Mouse (Mus musculus) kidney, postnatal 0 days (tissue): ENCODE data around the gene Tekt2. TPM values are rescaled to one million over a fixed set of nuclear protein-coding genes. Genes with fewer than 3 reads are reported as not detected.

Source experiments
- ATAC-seq: fragments of 200-750 bp; cut with Nextera tagmentation; replicated peaks from 2 replicates; pipeline ENCODE4 v1.8.0; 2017; ENCODE audit warnings: low read depth, moderate number of reproducible peaks, moderate TSS enrichment, moderate library complexity; ENCODE audit not compliant: low FRiP score
- DNase-seq: peaks from one replicate; pipeline ENCODE4 v3.0.0-alpha.2; 2016; ENCODE audit warnings: low spot score
- H3K27ac ChIP-seq: fragments of 300-500 bp; sonication (generic); 2 replicates; pipeline ENCODE4 v1.5.1; 2014; ENCODE audit warnings: mild to moderate bottlenecking
- H3K27me3 ChIP-seq: fragments of 300-500 bp; sonication (generic); 2 replicates; pipeline ENCODE4 v1.6.1; 2014; ENCODE audit warnings: low read length, mixed read lengths; ENCODE audit not compliant: insufficient read depth
- H3K36me3 ChIP-seq: fragments of 300-500 bp; sonication (generic); 2 replicates; pipeline ENCODE4 v1.6.1; 2014; ENCODE audit warnings: low read length, mixed read lengths; ENCODE audit not compliant: insufficient read depth
- H3K4me1 ChIP-seq: fragments of 300-500 bp; sonication (generic); replicated peaks from 2 replicates; pipeline ENCODE4 v1.6.1; 2014; ENCODE audit warnings: antibody characterized with exemption, low read length, mixed read lengths; ENCODE audit not compliant: insufficient read depth
- H3K4me2 ChIP-seq: fragments of 300-500 bp; sonication (generic); 2 replicates; pipeline ENCODE4 v1.6.1; 2014; ENCODE audit warnings: mild to moderate bottlenecking, low read length, moderate library complexity, mixed read lengths
- H3K4me3 ChIP-seq: fragments of 300-500 bp; sonication (generic); replicated peaks from 2 replicates; pipeline ENCODE4 v1.5.1; 2014; ENCODE audit warnings: low read depth, low read length
- H3K9ac ChIP-seq: fragments of 300-500 bp; sonication (generic); 2 replicates; pipeline ENCODE4 v1.6.1; 2014; ENCODE audit warnings: low read depth, low read length
- H3K9me3 ChIP-seq: fragments of 300-500 bp; sonication (generic); replicated peaks from 2 replicates; pipeline ENCODE4 v1.6.1; 2016; ENCODE audit warnings: low read length, inconsistent platforms, mixed read lengths
- CTCF ChIP-seq: IDR thresholded peaks from 2 replicates; pipeline ENCODE4 v1.5.1; 2016; ENCODE audit warnings: antibody characterized with exemption, low read depth, mild to moderate bottlenecking, moderate library complexity
- WGBS: fragments of 180-500 bp; shearing (Covaris S2); extraction: QIAGEN DNeasy Blood & Tissue Kit; methylation state at CpG from one replicate; pipeline ENCODE4 v1.1.7; 2014; 5-methylcytosine and 5-hydroxymethylcytosine counted together
- polyA plus RNA-seq: library from polyadenylated mRNA; unstranded; fragments of >200 nt; fragmentation: Nextera tagmentation; extraction: Ambion mirVana; gene quantifications from 2 replicates; pipeline ENCODE4 v1.2.1, GENCODE M21; 2015

Gene Tekt2
- polyA plus RNA-seq, 1 experiment from 2014 or later, result 2.1 TPM

DNA sequence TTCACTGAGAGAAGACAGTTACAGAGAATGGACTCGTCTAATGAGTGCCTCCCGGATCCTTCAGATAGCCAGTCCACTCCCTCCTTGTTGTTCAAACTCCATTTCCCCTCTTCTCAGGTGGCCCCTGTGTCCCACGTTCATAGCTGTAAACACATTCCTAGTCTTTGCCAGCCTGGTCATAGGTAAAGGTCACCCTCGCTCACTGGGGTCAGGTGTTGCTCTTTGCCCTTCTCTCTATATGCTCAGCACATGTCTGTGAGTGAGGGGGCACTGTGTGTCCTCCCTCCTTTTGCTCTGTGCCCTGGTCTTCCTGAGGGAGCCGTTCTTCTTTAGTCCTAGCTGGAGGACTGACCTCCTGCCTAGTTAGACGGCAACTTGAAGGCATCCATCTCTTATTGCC is 5.7 kb downstream of the Tekt2 start:
- peaks cover 10% of the 10 kb centered on the region; the same call in 1 of the 2 replicates for H3K4me1 ChIP-seq
- ATAC-seq, result no peak
- no peak for TF ChIP-seq CTCF
- H3K4me3 ChIP-seq, result no peak overlapping the region
- no peaks in the 10 kb centered on the region for H3K27me3 ChIP-seq
- H3K9me3 ChIP-seq, result no peaks in the 10 kb centered on the region
- DNase-seq, result no peak
- H3K9ac ChIP-seq, result no peak overlapping the region
- H3K4me2 ChIP-seq, result no peak overlapping the region
- H3K36me3 ChIP-seq, result peaks cover 25% of the 10 kb centered on the region
- 81% methylated on average over 6 of the region's 6 CpGs for WGBS
- H3K27ac ChIP-seq, result no peak overlapping the region

DNA sequence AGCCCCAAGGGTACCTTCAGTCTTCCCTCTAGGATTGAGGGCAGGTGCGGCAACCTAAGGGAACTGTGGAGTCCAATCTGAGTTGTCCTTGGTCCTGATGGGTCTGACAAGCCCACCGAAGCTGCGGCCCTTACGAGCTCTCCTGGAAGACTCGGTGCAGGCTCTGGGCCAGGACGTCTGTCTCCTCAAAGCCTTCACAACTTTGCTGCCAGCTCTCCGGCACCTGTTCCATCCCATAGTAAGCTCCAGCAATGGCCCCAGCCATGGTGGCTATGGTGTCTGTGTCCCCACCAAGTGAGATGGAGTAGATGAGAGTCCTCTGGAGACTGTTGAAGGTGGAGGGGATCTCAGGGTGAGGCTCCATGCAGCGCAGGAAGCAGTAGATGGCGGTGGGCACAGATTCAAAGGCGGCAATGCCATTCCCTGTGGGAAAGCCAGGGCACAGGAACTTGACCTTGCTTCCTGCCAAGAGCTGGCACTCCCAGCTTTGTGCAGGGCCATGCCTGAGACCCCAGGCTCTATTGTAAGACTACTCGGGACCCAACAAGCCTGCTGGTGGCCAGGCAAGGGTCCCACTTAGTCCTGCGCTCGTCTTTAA is 8.9 kb downstream of the Tekt2 start:
- 91% methylated on average over 13 of the region's 13 CpGs for WGBS
- no peak overlapping the region for H3K4me3 ChIP-seq
- H3K27ac ChIP-seq, result peak overlapping the region; percentile 9; the same call in 1 of the 2 replicates
- no peak overlapping the region for H3K4me2 ChIP-seq
- no peak overlapping the region for H3K9ac ChIP-seq
- ATAC-seq, result no peak
- H3K9me3 ChIP-seq, result no peaks in the 10 kb centered on the region
- TF ChIP-seq CTCF, result no peak
- no peaks in the 10 kb centered on the region for H3K27me3 ChIP-seq
- DNase-seq, result no peak
- peaks cover 14% of the 10 kb centered on the region; the same call in 1 of the 2 replicates for H3K4me1 ChIP-seq
- peaks cover 25% of the 10 kb centered on the region for H3K36me3 ChIP-seq

DNA sequence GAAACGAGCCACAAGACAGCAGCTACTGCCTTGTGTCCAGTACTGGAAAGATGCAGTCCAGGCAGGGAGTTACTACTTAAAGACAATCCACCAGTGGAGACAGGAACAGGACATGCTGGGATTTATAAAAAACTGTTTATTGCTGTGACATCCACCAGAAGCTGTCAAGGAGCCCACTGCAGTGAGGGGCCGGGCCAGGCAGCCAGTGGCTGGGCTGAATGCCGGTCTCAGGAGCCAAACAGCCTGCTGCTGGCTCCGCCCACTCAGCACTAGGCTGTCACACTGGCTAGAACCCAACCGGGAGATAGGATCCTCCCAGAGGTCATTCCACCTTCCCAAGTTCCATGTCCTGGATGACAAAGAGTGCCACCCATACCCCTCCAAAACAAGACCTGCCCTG is 9.6 kb downstream of the Tekt2 start:
- DNase-seq, result peak; percentile 9
- no peak for TF ChIP-seq CTCF

DNA sequence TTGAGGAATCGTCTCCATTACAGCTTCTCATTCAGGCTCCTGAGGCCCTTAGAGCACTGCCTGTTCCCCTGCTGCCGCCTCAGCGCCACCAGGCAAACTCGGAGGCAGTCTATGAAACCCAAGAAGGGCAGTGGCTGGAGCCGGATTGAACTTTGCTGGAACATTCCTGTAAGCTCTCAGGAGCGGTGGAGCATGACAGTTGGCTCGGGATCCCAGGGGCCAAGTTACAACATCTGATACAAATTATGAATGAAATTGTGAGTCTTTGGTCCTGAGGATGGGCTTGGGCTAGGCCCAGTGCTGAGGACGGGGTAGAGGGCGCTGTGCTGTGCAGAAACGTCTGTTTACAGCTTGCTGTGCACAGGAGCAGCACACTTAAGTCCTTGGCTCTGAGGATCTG is 11.1 kb downstream of the Tekt2 start:
- H3K9ac ChIP-seq, result no peak overlapping the region
- peaks cover 10% of the 10 kb centered on the region; the same call in 1 of the 2 replicates for H3K4me1 ChIP-seq
- H3K4me2 ChIP-seq, result 0 out of 2 replicates have a peak overlapping the region, but pooled peaks have one; percentile 11
- H3K36me3 ChIP-seq, result peaks cover 25% of the 10 kb centered on the region
- H3K27ac ChIP-seq, result peak overlapping the region; percentile 60; the same call in 1 of the 2 replicates
- no peaks in the 10 kb centered on the region for H3K9me3 ChIP-seq
- 27% methylated on average over 10 of the region's 10 CpGs for WGBS
- H3K27me3 ChIP-seq, result no peaks in the 10 kb centered on the region
- ATAC-seq (peak; percentile 65), DNase-seq (peak; percentile 87)
- no peak overlapping the region for H3K4me3 ChIP-seq
- peak; percentile 50 for TF ChIP-seq CTCF

More for the DNA sequence above, 9.6 kb downstream of the Tekt2 start:
- no peak for ATAC-seq
- H3K36me3 ChIP-seq, result peaks cover 25% of the 10 kb centered on the region
- peak overlapping the region; percentile 9; the same call in 1 of the 2 replicates for H3K27ac ChIP-seq
- H3K9me3 ChIP-seq, result no peaks in the 10 kb centered on the region
- H3K4me2 ChIP-seq, result no peak overlapping the region
- H3K4me3 ChIP-seq, result no peak overlapping the region
- H3K27me3 ChIP-seq, result no peaks in the 10 kb centered on the region
- H3K4me1 ChIP-seq, result peaks cover 13% of the 10 kb centered on the region; the same call in 1 of the 2 replicates
- 41% methylated on average over 5 of the region's 5 CpGs for WGBS
- H3K9ac ChIP-seq, result no peak overlapping the region

DNA sequence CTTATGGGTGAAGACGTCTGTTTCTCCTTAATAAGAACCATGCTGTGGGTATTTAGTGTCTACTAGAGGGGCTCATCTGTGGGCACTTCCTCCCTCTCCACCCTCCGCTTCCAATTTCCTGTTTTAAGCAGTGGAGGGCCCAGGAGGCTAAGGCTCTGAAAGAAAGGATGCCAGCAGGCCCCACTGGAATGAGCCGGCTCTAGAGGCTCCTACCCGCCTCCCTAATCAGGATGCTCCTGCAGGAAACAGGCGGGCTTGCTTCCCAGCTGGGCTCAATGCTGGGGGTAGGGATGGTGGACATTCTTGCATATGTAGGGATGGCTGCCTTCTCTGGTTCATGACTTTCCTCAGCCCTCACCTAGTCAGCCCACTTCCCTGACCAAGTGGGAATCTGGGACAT is 12.3 kb downstream of the Tekt2 start:
- Histone ChIP-seq H3K27me3 (no peaks in the 10 kb centered on the region), H3K9me3 (no peaks in the 10 kb centered on the region), H3K27ac (no peak overlapping the region), H3K4me2 (no peak overlapping the region), H3K4me3 (no peak overlapping the region), H3K36me3 (peaks cover 25% of the 10 kb centered on the region), H3K9ac (no peak overlapping the region), H3K4me1 (peaks cover 10% of the 10 kb centered on the region; the same call in 1 of the 2 replicates)
- ATAC-seq, result no peak
- WGBS, result 50% methylated on average over 5 of the region's 5 CpGs
- no peak for TF ChIP-seq CTCF
- peak; percentile 24 for DNase-seq

DNA sequence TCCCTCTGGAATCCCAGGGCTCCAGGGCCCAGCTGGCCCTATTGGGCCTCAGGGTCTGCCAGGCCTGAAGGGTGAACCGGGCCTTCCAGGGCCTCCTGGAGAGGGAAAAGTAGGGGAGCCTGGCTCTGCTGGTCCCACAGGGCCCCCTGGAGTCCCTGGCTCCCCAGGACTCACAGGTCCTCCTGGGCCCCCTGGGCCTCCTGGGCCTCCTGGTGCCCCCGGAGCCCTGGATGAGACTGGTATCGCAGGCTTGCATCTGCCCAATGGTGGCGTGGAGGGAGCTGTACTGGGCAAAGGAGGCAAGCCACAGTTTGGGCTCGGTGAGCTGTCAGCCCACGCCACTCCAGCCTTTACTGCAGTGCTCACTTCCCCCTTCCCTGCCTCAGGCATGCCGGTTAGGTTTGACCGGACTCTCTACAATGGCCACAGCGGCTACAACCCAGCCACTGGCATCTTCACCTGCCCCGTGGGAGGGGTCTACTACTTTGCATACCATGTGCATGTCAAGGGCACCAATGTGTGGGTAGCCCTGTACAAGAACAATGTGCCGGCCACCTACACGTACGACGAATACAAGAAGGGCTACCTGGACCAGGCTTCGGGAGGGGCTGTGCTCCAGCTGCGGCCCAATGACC is 13.8 kb downstream of the Tekt2 start:
- Histone ChIP-seq H3K4me3 (no peak overlapping the region), H3K4me1 (peaks cover 10% of the 10 kb centered on the region; the same call in 1 of the 2 replicates), H3K4me2 (no peak overlapping the region), H3K9me3 (no peaks in the 10 kb centered on the region), H3K27ac (no peak overlapping the region), H3K27me3 (no peaks in the 10 kb centered on the region), H3K36me3 (peaks cover 11% of the 10 kb centered on the region), H3K9ac (no peak overlapping the region)
- no peak for ATAC-seq
- no peak for DNase-seq
- TF ChIP-seq CTCF, result no peak
- WGBS, result 95% methylated on average over 16 of the region's 16 CpGs
